Mouse (Mus musculus): Measurements from ENCODE around the gene Kif5a. TPM values are rescaled to one million over a fixed set of nuclear protein-coding genes. Genes with fewer than 3 reads are reported as not detected.
A peak's percentile ranks its signal among the peaks of the same experiment; 100 is the strongest.

Gene Kif5a
- polyA plus RNA-seq, 1 experiment from 2014 or later = 2.5 TPM

- Histone ChIP-seq H3K9ac (peak overlapping the region; percentile 73), H3K9me3 (no peaks in the 10 kb centered on the region), H3K27me3 (no peaks in the 10 kb centered on the region), H3K4me2 (peak overlapping the region; percentile 58), H3K4me1 (peaks cover 58% of the 10 kb centered on the region), H3K36me3 (peaks cover 52% of the 10 kb centered on the region), H3K4me3 (peak overlapping the region; percentile 70), H3K27ac (peak overlapping the region; percentile 100)
- 68% methylated on average over 15 of the region's 15 CpGs for WGBS
- ATAC-seq (ENCODE audit: insufficient number of reproducible peaks, low FRiP score, low TSS enrichment, low read depth) = no peak
Measured at GRCm38 (mm10) chr10:127287271-127287935, 24.3 kb upstream of the Kif5a start.

GRCm38 (mm10) chr10:127286730-127287129 lies 23.6 kb upstream of the Kif5a start:
- H3K36me3 ChIP-seq = peaks cover 57% of the 10 kb centered on the region
- H3K9me3 ChIP-seq = no peaks in the 10 kb centered on the region
- 0 out of 2 replicates have a peak overlapping the region, but pooled peaks have one; percentile 70 for H3K4me3 ChIP-seq
- H3K27ac ChIP-seq = no peak overlapping the region
- peak overlapping the region; percentile 73; the same call in 1 of the 2 replicates for H3K9ac ChIP-seq
- H3K4me2 ChIP-seq = 0 out of 2 replicates have a peak overlapping the region, but pooled peaks have one; percentile 58
- peaks cover 51% of the 10 kb centered on the region for H3K4me1 ChIP-seq
- H3K27me3 ChIP-seq = no peaks in the 10 kb centered on the region
- ATAC-seq (ENCODE audit: insufficient number of reproducible peaks, low FRiP score, low TSS enrichment, low read depth) = no peak
- WGBS = 59% methylated on average over 7 of the region's 7 CpGs

- Histone ChIP-seq H3K9me3 (no peaks in the 10 kb centered on the region), H3K4me3 (no peak overlapping the region), H3K4me2 (no peak overlapping the region), H3K9ac (no peak overlapping the region), H3K27ac (no peak overlapping the region), H3K27me3 (no peaks in the 10 kb centered on the region), H3K4me1 (peaks cover 47% of the 10 kb centered on the region), H3K36me3 (peaks cover 62% of the 10 kb centered on the region)
- ATAC-seq (ENCODE audit: insufficient number of reproducible peaks, low FRiP score, low TSS enrichment, low read depth) = no peak
- WGBS = 71% methylated on average over 7 of the region's 7 CpGs
Measured at GRCm38 (mm10) chr10:127286194-127286593, 23.0 kb upstream of the Kif5a start.

GRCm38 (mm10) chr10:127285644-127286043 lies 22.5 kb upstream of the Kif5a start:
- Histone ChIP-seq H3K9me3 (no peaks in the 10 kb centered on the region), H3K36me3 (peaks cover 68% of the 10 kb centered on the region), H3K27me3 (no peaks in the 10 kb centered on the region), H3K4me3 (no peak overlapping the region), H3K9ac (no peak overlapping the region), H3K4me1 (peaks cover 47% of the 10 kb centered on the region), H3K4me2 (no peak overlapping the region), H3K27ac (no peak overlapping the region)
- 80% methylated on average over 13 of the region's 13 CpGs for WGBS
- no peak for ATAC-seq (ENCODE audit: insufficient number of reproducible peaks, low FRiP score, low TSS enrichment, low read depth)

DNA sequence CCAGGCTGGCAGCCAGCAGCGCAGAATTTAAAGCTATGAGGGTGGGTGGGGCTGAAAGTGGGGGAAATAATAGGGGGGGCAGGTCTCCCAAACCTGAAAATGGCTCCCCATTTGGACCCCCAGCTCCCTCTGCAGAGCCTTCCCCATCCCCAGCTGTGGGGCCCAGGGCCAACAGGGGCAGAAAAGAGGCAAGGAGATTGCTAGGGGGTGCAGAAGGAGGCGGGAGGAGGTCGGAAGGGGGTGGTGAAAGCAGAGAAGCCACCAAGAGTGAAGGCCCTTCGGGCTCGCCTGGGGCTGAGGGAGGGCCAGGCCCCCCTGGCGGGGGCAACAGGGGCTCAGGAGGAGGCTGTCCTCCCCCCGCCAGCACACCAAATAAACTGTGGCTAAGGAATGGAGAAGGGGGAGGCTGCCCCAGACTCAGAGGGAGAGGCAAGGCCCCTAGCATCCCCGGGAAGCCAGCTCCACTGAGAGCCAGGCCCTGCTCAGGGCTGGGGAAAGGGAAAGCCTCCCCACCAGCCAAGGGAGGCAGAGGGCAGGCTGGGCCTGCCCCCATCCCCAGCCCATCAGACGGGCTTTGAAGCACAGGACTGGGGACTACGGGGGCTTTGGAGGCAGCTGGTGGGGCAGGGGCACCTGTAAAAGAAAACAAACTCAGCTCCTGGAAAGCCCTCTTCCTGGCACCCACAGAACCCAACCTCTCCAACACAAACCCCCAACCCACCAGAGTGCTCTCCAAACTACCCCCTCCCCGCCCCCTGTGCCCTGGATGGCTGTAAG lies 21.8 kb upstream of the Kif5a start:
- peaks cover 47% of the 10 kb centered on the region for H3K4me1 ChIP-seq
- 65% methylated on average over 11 of the region's 11 CpGs for WGBS
- H3K4me3 ChIP-seq = no peak overlapping the region
- H3K4me2 ChIP-seq = no peak overlapping the region
- no peak overlapping the region for H3K9ac ChIP-seq
- H3K27me3 ChIP-seq = no peaks in the 10 kb centered on the region
- H3K27ac ChIP-seq = no peak overlapping the region
- ATAC-seq (ENCODE audit: insufficient number of reproducible peaks, low FRiP score, low TSS enrichment, low read depth) = no peak
- H3K9me3 ChIP-seq = no peaks in the 10 kb centered on the region
- peaks cover 74% of the 10 kb centered on the region for H3K36me3 ChIP-seq

GRCm38 (mm10) chr10:127284105-127284622 lies 21.0 kb upstream of the Kif5a start:
- Histone ChIP-seq H3K36me3 (peaks cover 81% of the 10 kb centered on the region), H3K9me3 (no peaks in the 10 kb centered on the region), H3K4me1 (peaks cover 44% of the 10 kb centered on the region)

GRCm38 (mm10) chr10:127282620-127283215 lies 19.6 kb upstream of the Kif5a start:
- no peak for ATAC-seq (ENCODE audit: insufficient number of reproducible peaks, low FRiP score, low TSS enrichment, low read depth)
- Histone ChIP-seq H3K9ac (no peak overlapping the region), H3K27ac (no peak overlapping the region), H3K27me3 (no peaks in the 10 kb centered on the region), H3K4me1 (peaks cover 38% of the 10 kb centered on the region), H3K9me3 (no peaks in the 10 kb centered on the region), H3K36me3 (peaks cover 96% of the 10 kb centered on the region), H3K4me3 (no peak overlapping the region), H3K4me2 (no peak overlapping the region)
- 81% methylated on average over 13 of the region's 13 CpGs for WGBS

More at GRCm38 (mm10) chr10:127284105-127284622, 21.0 kb upstream of the Kif5a start:
- no peak overlapping the region for H3K4me2 ChIP-seq
- 89% methylated on average over 7 of the region's 7 CpGs for WGBS
- H3K27me3 ChIP-seq = no peaks in the 10 kb centered on the region
- ATAC-seq (ENCODE audit: insufficient number of reproducible peaks, low FRiP score, low TSS enrichment, low read depth) = no peak
- peak overlapping the region; percentile 43; the same call in 1 of the 2 replicates for H3K27ac ChIP-seq
- H3K9ac ChIP-seq = no peak overlapping the region
- no peak overlapping the region for H3K4me3 ChIP-seq

DNA sequence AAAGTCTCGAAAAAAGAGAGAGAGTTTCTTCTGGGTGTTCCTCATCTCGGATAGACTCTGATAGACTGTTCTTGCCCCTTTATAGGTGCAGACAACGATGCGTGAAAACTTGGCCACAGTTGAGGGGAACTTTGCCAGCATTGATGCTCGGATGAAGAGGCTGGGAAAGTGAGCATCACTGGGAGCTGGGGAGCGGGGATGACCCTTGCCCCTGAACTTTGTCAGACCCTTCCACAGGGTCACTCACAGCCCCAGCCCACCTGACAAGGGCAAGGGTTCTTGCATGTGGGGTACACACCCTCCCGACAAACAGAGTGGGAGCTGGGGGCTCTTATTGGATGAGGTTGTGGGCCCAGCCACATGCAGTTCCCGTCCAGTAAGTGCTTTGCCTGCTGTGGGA lies 18.2 kb upstream of the Kif5a start:
- no peaks in the 10 kb centered on the region for H3K27me3 ChIP-seq
- no peak overlapping the region for H3K27ac ChIP-seq
- no peak overlapping the region for H3K4me2 ChIP-seq
- peaks cover 99% of the 10 kb centered on the region for H3K36me3 ChIP-seq
- no peak overlapping the region for H3K9ac ChIP-seq
- H3K9me3 ChIP-seq = no peaks in the 10 kb centered on the region
- H3K4me1 ChIP-seq = peaks cover 24% of the 10 kb centered on the region
- ATAC-seq (ENCODE audit: insufficient number of reproducible peaks, low FRiP score, low TSS enrichment, low read depth) = no peak
- WGBS = 77% methylated on average over 8 of the region's 8 CpGs
- no peak overlapping the region for H3K4me3 ChIP-seq

GRCm38 (mm10) chr10:127279730-127280129 lies 16.6 kb upstream of the Kif5a start:
- Histone ChIP-seq H3K9ac (no peak overlapping the region), H3K36me3 (peaks cover 99% of the 10 kb centered on the region), H3K27ac (no peak overlapping the region), H3K4me1 (peaks cover 8% of the 10 kb centered on the region), H3K9me3 (no peaks in the 10 kb centered on the region), H3K4me2 (no peak overlapping the region), H3K4me3 (no peak overlapping the region), H3K27me3 (no peaks in the 10 kb centered on the region)
- WGBS = 90% methylated on average over 2 of the region's 2 CpGs
- no peak for ATAC-seq (ENCODE audit: insufficient number of reproducible peaks, low FRiP score, low TSS enrichment, low read depth)

DNA sequence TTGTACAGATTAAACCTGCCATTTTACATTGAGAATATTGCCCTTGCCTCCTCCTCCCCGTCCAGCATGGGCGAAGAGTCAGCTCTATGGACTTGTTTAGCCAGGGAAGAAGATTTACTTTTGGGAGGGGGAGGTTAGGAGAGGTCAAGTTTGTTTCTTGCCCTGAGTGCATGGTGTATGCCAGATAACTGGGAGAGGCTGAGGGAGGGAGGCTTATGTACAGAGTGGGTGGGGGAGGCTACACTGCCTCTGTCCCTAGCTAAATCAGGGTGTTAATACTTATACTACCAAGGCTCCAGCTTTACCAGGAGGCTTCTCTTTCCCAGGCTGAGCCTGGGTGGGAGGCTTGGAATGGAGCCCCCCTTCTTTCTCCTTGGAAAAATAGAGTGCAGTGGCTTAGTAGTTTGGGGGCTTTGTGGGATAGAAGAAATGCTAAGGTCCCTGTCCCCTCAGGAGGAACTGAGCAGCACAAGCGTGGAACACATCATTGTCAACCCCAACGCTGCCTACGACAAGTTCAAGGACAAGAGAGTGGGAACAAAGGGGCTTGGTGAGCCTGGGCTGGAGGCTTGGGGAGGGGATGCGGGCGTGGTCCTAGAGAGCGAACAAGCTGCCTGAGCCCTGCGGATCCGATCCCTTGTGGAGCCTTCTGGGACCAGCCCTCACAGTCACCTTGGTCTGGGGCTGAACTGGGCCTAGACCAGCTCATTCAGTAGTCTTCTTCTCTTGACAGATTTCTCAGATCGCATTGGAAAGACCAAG lies 11.3 kb upstream of the Kif5a start:
- H3K9me3 ChIP-seq = no peaks in the 10 kb centered on the region
- H3K27ac ChIP-seq = no peak overlapping the region
- no peak for ATAC-seq (ENCODE audit: insufficient number of reproducible peaks, low FRiP score, low TSS enrichment, low read depth)
- H3K4me3 ChIP-seq = no peak overlapping the region
- peaks cover 93% of the 10 kb centered on the region for H3K36me3 ChIP-seq
- H3K9ac ChIP-seq = no peak overlapping the region
- no peaks in the 10 kb centered on the region for H3K27me3 ChIP-seq
- no peak overlapping the region for H3K4me2 ChIP-seq
- 0 out of 2 replicates have a peak, but pooled peaks cover 5% of the 10 kb centered on the region for H3K4me1 ChIP-seq
- 89% methylated on average over 11 of the region's 11 CpGs for WGBS

GRCm38 (mm10) chr10:127272371-127272770 lies 9.2 kb upstream of the Kif5a start:
- H3K27ac ChIP-seq = no peak overlapping the region
- WGBS = 92% methylated on average over 5 of the region's 5 CpGs
- no peak for ATAC-seq (ENCODE audit: insufficient number of reproducible peaks, low FRiP score, low TSS enrichment, low read depth)
- peaks cover 19% of the 10 kb centered on the region for H3K4me1 ChIP-seq
- H3K4me2 ChIP-seq = no peak overlapping the region
- no peaks in the 10 kb centered on the region for H3K9me3 ChIP-seq
- H3K36me3 ChIP-seq = peaks cover 85% of the 10 kb centered on the region
- H3K4me3 ChIP-seq = no peak overlapping the region
- no peaks in the 10 kb centered on the region for H3K27me3 ChIP-seq
- no peak overlapping the region for H3K9ac ChIP-seq
